Mouse (Mus musculus) CH12.LX (cell line): ENCODE results near the gene 4931428F04Rik.

Source experiments
- E2F4 ChIP-seq: IDR thresholded peaks from 2 replicates; pipeline ENCODE4 v1.6.1; 2011; ENCODE audit warnings: low read depth, low read length, improper control_type of control experiment; ENCODE audit not compliant: insufficient replicate concordance
- KAT2A ChIP-seq: IDR thresholded peaks from 2 replicates; pipeline ENCODE4 v1.6.1; 2012; ENCODE audit warnings: low read length, improper control_type of control experiment, inconsistent platforms; ENCODE audit not compliant: insufficient replicate concordance

DNA sequence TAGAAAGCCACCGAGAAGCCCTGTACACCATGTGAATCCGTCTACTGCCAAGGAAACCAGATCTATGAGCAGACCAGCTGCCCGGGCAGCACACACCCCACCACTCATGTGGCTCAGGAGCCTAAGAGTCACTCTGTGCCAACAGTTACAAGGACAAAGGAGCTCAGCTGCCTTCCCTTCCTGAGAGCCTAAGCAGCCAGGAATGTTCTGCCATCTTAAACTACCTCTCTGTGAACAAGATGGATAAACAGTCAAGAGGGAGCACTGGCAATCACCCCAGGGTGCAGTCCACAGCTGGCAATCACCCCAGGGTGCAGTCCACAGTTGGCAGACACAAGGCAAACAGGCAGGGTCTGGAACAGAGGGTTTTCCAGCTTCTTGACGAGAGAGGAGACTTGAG lies 28.3 kb upstream of the 4931428F04Rik start:
- TF ChIP-seq E2F4 (no peak), KAT2A (no peak)
